Mouse (Mus musculus) layer of hippocampus, adult 18-20 months (tissue): ENCODE results near the gene Dld. TPM values are rescaled to one million over a fixed set of nuclear protein-coding genes. Genes with fewer than 3 reads are reported as not detected.

Experiments used
- DNase-seq, 2 experiments: peaks; one replicate each; pipeline ENCODE4 v3.0.0; 2022; ENCODE audit warnings: low spot score in 2 of 2
- total RNA-seq, 2 experiments: library from RNA; stranded (reverse); gene quantifications; 2 replicates each; pipeline ENCODE4 v1.2.3; 2021

Gene Dld
- total RNA-seq, 2 experiments from 2014 or later: 101 to 105 TPM

DNA sequence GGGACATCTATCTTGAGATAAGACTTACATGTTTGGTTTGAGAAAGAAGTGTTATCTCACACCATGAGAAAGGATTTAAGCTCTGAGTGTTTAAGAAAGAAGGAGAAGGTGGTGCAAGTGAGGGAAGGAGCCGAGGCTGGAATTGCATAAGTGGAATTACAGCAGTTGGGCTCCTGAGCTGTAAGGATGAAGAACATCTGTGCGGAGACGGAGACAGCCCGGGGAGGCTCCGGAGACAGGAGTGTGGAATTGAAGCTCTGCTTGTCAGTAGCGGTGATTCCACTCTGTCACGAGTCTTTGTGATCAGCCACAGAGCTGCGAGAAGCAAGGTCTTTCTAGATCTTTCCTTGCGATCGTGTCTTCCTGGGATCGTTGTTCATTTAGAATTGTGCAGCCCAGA is 56.3 kb downstream of the Dld start:
- DNase-seq: no peak

DNA sequence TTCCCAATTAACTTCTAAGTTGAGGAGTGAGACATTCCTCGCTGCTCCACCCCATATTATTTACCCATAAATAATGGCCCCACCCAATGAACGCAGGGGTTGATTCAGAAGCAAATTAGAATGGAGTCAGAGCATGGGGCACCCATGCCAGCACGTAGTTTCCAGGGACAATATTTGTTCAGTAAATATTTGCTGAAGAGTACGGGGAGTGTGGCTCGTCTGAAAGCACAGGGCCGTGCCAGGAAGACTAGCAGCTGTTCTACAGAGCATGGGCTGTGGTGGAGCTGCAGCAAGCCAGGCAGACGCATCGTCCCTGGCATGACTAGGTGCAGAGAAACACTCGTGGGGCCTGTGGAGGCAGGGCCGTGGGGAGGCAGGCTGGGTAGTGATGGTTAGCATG is 56.7 kb downstream of the Dld start:
- no peak for DNase-seq

DNA sequence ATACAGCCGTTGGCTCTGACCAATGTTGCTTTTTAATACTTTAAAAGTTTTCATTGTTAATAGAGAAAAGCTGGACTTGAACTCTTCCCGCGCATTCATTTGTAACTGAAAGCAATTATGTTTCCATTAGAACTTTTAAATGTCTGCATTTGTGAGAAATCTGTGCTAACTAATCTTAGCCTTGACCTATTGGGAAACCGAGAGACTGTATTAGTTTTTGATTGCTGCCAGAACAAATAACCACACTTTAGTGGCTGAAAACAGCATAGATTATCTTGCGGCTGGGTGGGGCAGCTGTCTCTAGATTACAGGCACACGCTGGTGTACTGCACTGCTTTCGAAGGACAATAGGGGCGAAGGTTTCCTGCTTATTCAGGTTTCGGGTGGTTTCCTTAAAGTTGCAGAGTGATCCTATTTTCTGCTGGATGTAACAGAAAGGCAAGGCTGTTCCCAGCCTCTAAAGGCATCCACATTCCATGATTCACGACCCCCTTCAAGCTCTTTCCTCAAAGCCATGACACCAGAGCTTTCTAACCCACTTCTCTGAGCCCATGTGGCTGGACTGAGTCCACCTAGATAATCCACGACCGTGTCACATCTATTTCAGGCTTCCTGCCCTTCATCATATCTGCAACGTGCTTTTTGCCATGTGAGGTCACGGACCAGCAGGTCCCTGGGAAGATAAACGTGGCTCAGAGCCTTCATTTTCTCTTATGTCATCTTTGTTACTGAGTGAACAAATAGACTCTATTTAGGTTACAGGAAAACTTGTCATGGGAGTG is 57.7 kb downstream of the Dld start:
- no peak for DNase-seq

DNA sequence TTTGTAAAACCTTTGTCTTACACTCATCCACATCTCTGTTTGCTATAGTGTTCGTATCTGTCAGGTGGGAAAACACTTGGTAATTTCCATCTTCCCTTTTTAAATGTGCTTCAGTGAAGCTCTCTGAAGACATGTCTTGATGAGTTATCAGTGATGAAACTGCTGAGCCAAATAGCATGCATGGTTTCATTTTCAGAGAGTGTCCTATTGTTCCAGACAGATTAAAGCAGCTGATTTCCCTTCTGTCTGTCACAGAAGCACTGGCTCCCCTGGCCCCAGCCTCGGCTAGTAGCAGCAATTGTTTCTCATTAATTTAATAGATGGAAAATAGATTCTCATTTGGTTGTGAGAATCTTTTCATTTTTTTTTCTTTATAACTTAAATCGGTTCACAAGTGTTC is 60.3 kb downstream of the Dld start:
- no peak for DNase-seq

DNA sequence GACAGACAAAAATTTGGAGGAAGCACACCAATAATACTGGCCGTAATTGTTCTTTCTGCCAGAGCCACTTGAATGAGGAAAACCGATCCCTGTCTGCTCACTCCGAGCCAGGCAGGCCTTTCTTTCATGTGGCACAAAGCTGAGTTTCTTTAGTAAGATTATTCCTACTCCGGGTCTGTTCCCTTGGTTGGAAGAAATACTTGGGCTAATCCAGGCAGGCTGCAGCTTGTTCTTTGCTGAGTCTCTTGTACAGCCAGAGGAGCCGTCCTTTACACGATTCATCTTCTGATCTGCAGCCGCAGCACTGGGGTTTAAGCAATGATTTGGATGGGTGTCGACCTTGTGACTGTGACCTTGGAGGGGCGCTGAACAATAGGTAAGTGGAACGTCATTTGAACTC is 62.2 kb downstream of the Dld start:
- DNase-seq: no peak

DNA sequence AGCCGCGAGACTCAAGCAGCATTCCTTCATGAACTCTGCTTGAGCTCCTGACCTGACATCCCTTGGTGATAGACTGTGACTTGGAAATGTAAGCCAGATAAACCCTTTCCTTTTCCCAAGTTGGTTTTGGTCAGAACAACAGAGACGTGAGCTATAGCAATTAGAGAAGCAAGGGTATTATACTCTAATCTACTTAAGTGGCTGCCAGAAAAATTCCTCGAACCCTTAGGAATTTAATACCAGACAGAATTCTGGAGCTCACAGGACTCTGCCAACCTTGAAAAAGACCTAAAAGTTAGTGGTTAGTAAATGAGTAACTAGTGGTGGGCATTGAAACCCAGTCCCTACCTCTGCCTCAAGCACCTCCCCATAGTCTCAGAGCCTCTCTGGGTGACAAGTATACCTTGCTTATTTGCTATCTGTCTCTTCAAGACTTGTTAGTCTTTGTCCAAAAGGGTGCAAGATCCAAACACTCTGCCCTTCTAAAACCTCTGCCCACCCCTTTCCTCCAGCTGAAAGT is 67.6 kb downstream of the Dld start:
- no peak for DNase-seq

DNA sequence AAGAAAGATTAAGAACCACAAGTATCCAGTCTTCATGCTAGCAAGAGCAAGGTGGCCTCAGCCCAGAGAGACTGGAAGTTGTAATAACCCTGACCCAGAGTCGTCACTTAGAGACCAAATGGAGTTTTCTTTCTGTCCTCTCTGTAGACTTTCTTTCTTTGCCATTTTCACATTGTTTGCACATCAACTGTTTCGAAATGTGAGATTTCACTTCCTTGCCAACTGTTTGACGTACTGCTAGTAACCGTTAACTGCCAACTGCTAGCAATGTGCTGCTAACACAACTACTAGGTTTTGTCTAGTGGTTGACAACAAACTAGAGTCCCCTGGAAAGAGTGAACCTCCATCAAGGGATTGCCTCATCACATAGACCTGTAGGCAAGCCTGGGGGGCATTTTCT is 68.1 kb downstream of the Dld start:
- DNase-seq: no peak

DNA sequence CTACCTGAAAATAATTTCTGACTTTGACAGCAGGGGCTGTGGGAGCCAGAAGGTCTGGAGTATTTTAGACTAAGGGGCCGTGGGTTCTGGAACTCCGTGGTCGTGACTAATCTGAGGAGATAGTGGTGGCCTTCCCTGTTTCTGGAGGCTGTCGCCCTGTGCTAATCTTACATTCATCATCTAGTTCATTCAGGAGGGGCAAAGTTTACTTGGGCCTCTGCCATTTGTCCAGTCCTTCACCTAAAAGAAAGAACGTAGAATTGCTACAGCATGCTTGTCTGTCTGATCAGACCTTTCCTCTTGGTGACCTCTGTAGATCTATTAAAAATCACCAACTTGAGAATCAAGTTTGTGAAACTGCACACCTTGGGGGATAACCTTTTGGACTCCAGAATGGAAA is 69.0 kb downstream of the Dld start:
- DNase-seq: no peak

Other genes starting within 250 kb of the Dld start
- gene Gm6993, start 110.7 kb downstream of the Dld start, total RNA-seq: not detected
- gene Lamb1, start 86.2 kb downstream of the Dld start, total RNA-seq: 10 to 100 TPM; 34.9 to 38.1 TPM
- gene Slc26a3, start 39.4 kb upstream of the Dld start, total RNA-seq: under 1 TPM; 0.20 to 0.30 TPM
- 10 to 100 TPM; 25.3 to 26.8 TPM for gene Cbll1, start 148.2 kb upstream of the Dld start, total RNA-seq
- gene Slc26a4, start 208.5 kb upstream of the Dld start, total RNA-seq: 10 to 100 TPM; 11.5 to 12.0 TPM